Mouse (Mus musculus) hindbrain, embryonic 15.5 days (tissue): Measurements from ENCODE around the gene Kat6b. TPM values are rescaled to one million over a fixed set of nuclear protein-coding genes. Genes with fewer than 3 reads are reported as not detected.
"Not testable (repeated sequence)": the region's sequence is repeated elsewhere in the genome, so short reads cannot be mapped to it uniquely, and the experiment has no call there.

Source experiments
- ATAC-seq: fragments of 200-750 bp; cut with Nextera tagmentation; 2 replicates; pipeline ENCODE4 v1.8.0; 2017; ENCODE audit warnings: low read depth, moderate number of reproducible peaks, moderate TSS enrichment; ENCODE audit not compliant: low FRiP score
- H3K27ac ChIP-seq: fragments of 300-500 bp; sonication (generic); replicated peaks from 2 replicates; pipeline ENCODE4 v1.5.1; 2015; ENCODE audit warnings: mild to moderate bottlenecking, inconsistent platforms
- H3K27me3 ChIP-seq: fragments of 300-500 bp; sonication (generic); 2 replicates; pipeline ENCODE4 v1.6.1; 2015; ENCODE audit warnings: control low read depth, inconsistent platforms
- H3K36me3 ChIP-seq: fragments of 300-500 bp; sonication (generic); 2 replicates; pipeline ENCODE4 v1.6.1; 2015; ENCODE audit warnings: control low read depth, inconsistent platforms
- H3K4me1 ChIP-seq: fragments of 300-500 bp; sonication (generic); replicated peaks from 2 replicates; pipeline ENCODE4 v1.6.1; 2015; ENCODE audit warnings: control low read depth, inconsistent platforms
- H3K4me2 ChIP-seq: fragments of 300-500 bp; sonication (generic); 2 replicates; pipeline ENCODE4 v1.6.1; 2015; ENCODE audit warnings: moderate library complexity, mild to moderate bottlenecking, inconsistent platforms
- H3K4me3 ChIP-seq: fragments of 300-500 bp; sonication (generic); 2 replicates; pipeline ENCODE4 v1.5.1; 2015; ENCODE audit warnings: mild to moderate bottlenecking, inconsistent platforms
- H3K9ac ChIP-seq: fragments of 300-500 bp; sonication (generic); 2 replicates; pipeline ENCODE4 v1.6.1; 2015; ENCODE audit warnings: inconsistent platforms
- H3K9me3 ChIP-seq: fragments of 300-500 bp; sonication (generic); 2 replicates; pipeline ENCODE4 v1.6.1; 2016; ENCODE audit warnings: control low read depth, inconsistent platforms
- WGBS: fragments of 180-500 bp; shearing (Covaris S2); methylation state at CpG from one replicate; pipeline ENCODE4 v1.1.7; 2015; 5-methylcytosine and 5-hydroxymethylcytosine counted together
- polyA plus RNA-seq: library from polyadenylated mRNA; unstranded; fragments of >200 nt; fragmentation: Nextera tagmentation; extraction: Ambion mirVana; gene quantifications from 2 replicates; pipeline ENCODE4 v1.2.1, GENCODE M21; 2015

Gene Kat6b
- polyA plus RNA-seq, 1 experiment from 2014 or later = 17.6 TPM

GRCm38 (mm10) chr14:21458696-21459095 lies 22.5 kb upstream of the Kat6b start:
- Histone ChIP-seq H3K4me2 (no peak overlapping the region), H3K4me1 (no peaks in the 10 kb centered on the region), H3K9ac (no peak overlapping the region), H3K36me3 (no peaks in the 10 kb centered on the region), H3K9me3 (no peaks in the 10 kb centered on the region), H3K4me3 (no peak overlapping the region), H3K27me3 (no peaks in the 10 kb centered on the region), H3K27ac (no peak overlapping the region)
- no peak for ATAC-seq
- WGBS = 86% methylated on average over 7 of the region's 7 CpGs

- WGBS = 92% methylated on average over 4 of the region's 4 CpGs
- H3K4me3 ChIP-seq = no peak overlapping the region
- no peak overlapping the region for H3K27ac ChIP-seq
- no peaks in the 10 kb centered on the region for H3K36me3 ChIP-seq
- no peaks in the 10 kb centered on the region for H3K9me3 ChIP-seq
- H3K4me1 ChIP-seq = no peaks in the 10 kb centered on the region
- no peak for ATAC-seq
- H3K9ac ChIP-seq = no peak overlapping the region
- H3K27me3 ChIP-seq = no peaks in the 10 kb centered on the region
- no peak overlapping the region for H3K4me2 ChIP-seq
These were observed 22.1 kb upstream of the Kat6b start for GRCm38 (mm10) chr14:21459163-21459562.

- no peaks in the 10 kb centered on the region for H3K9me3 ChIP-seq
- no peaks in the 10 kb centered on the region for H3K36me3 ChIP-seq
- no peaks in the 10 kb centered on the region for H3K27me3 ChIP-seq
- H3K9ac ChIP-seq = no peak overlapping the region
- WGBS = 90% methylated on average over 3 of the region's 3 CpGs
- no peak overlapping the region for H3K4me2 ChIP-seq
- no peak overlapping the region for H3K4me3 ChIP-seq
- no peak for ATAC-seq
- H3K27ac ChIP-seq = no peak overlapping the region
- no peaks in the 10 kb centered on the region for H3K4me1 ChIP-seq
These were observed 18.8 kb upstream of the Kat6b start for GRCm38 (mm10) chr14:21462398-21462797.

GRCm38 (mm10) chr14:21463117-21463712 lies 18.0 kb upstream of the Kat6b start:
- H3K4me2 ChIP-seq = no peak overlapping the region
- H3K9ac ChIP-seq = no peak overlapping the region
- H3K9me3 ChIP-seq = no peaks in the 10 kb centered on the region
- H3K27me3 ChIP-seq = no peaks in the 10 kb centered on the region
- ATAC-seq = no peak
- no peaks in the 10 kb centered on the region for H3K36me3 ChIP-seq
- 92% methylated on average over 9 of the region's 9 CpGs for WGBS
- H3K27ac ChIP-seq = no peak overlapping the region
- no peak overlapping the region for H3K4me3 ChIP-seq
- H3K4me1 ChIP-seq = no peaks in the 10 kb centered on the region

- WGBS = 82% methylated on average over 5 of the region's 5 CpGs
- Histone ChIP-seq H3K36me3 (no peaks in the 10 kb centered on the region), H3K9ac (no peak overlapping the region), H3K27me3 (no peaks in the 10 kb centered on the region), H3K9me3 (no peaks in the 10 kb centered on the region), H3K4me3 (no peak overlapping the region), H3K4me2 (no peak overlapping the region), H3K4me1 (no peaks in the 10 kb centered on the region), H3K27ac (no peak overlapping the region)
- no peak for ATAC-seq
These were observed 10.8 kb upstream of the Kat6b start for GRCm38 (mm10) chr14:21470386-21470785.

- ATAC-seq = no peak
- no peak overlapping the region for H3K4me2 ChIP-seq
- no peaks in the 10 kb centered on the region for H3K9me3 ChIP-seq
- no peak overlapping the region for H3K9ac ChIP-seq
- 97% methylated on average over 2 of the region's 2 CpGs for WGBS
- H3K36me3 ChIP-seq = no peaks in the 10 kb centered on the region
- no peaks in the 10 kb centered on the region for H3K27me3 ChIP-seq
- no peaks in the 10 kb centered on the region for H3K4me1 ChIP-seq
- no peak overlapping the region for H3K27ac ChIP-seq
- no peak overlapping the region for H3K4me3 ChIP-seq
These were observed 9.3 kb upstream of the Kat6b start for GRCm38 (mm10) chr14:21471975-21472374.

- not testable (repeated sequence) for H3K27me3 ChIP-seq, H3K27ac ChIP-seq, ATAC-seq, H3K36me3 ChIP-seq, H3K9me3 ChIP-seq, H3K4me1 ChIP-seq, H3K4me2 ChIP-seq, H3K9ac ChIP-seq, H3K4me3 ChIP-seq
- 83% methylated on average over 4 of the region's 4 CpGs for WGBS
These were observed 6.6 kb upstream of the Kat6b start for GRCm38 (mm10) chr14:21474593-21475132.

- no peaks in the 10 kb centered on the region for H3K27me3 ChIP-seq
- 84% methylated on average over 2 of the region's 2 CpGs for WGBS
These were observed 4.1 kb upstream of the Kat6b start for GRCm38 (mm10) chr14:21477181-21477580.

GRCm38 (mm10) chr14:21479566-21479965 lies 1.7 kb upstream of the Kat6b start:
- no peak overlapping the region for H3K9ac ChIP-seq
- H3K4me3 ChIP-seq = no peak overlapping the region
- no peaks in the 10 kb centered on the region for H3K27me3 ChIP-seq
- H3K36me3 ChIP-seq = no peaks in the 10 kb centered on the region
- no peak overlapping the region for H3K4me2 ChIP-seq
- H3K9me3 ChIP-seq = no peaks in the 10 kb centered on the region
- H3K27ac ChIP-seq = no peak overlapping the region
- no peaks in the 10 kb centered on the region for H3K4me1 ChIP-seq
- 93% methylated on average over 8 of the region's 8 CpGs for WGBS
- ATAC-seq = no peak

More at GRCm38 (mm10) chr14:21477181-21477580, 4.1 kb upstream of the Kat6b start:
- H3K27ac ChIP-seq = no peak overlapping the region
- no peaks in the 10 kb centered on the region for H3K36me3 ChIP-seq
- no peak overlapping the region for H3K4me2 ChIP-seq
- H3K4me1 ChIP-seq = no peaks in the 10 kb centered on the region
- ATAC-seq = no peak
- H3K9ac ChIP-seq = no peak overlapping the region
- no peak overlapping the region for H3K4me3 ChIP-seq
- H3K9me3 ChIP-seq = no peaks in the 10 kb centered on the region

- Histone ChIP-seq H3K4me3 (no peak overlapping the region), H3K4me2 (no peak overlapping the region), H3K27ac (no peak overlapping the region), H3K4me1 (no peaks in the 10 kb centered on the region), H3K9me3 (no peaks in the 10 kb centered on the region), H3K9ac (no peak overlapping the region), H3K27me3 (no peaks in the 10 kb centered on the region), H3K36me3 (no peaks in the 10 kb centered on the region)
- ATAC-seq = no peak
- 94% methylated on average over 5 of the region's 5 CpGs for WGBS
These were observed 1.0 kb upstream of the Kat6b start for GRCm38 (mm10) chr14:21480191-21480590.

GRCm38 (mm10) chr14:21484199-21484598 lies 3.0 kb downstream of the Kat6b start:
- 79% methylated on average over 2 of the region's 2 CpGs for WGBS
- no peak for ATAC-seq

GRCm38 (mm10) chr14:21484693-21485092 lies 3.5 kb downstream of the Kat6b start:
- H3K27ac ChIP-seq = no peak overlapping the region
- 95% methylated on average over 10 of the region's 10 CpGs for WGBS
- H3K4me2 ChIP-seq = no peak overlapping the region
- H3K27me3 ChIP-seq = no peaks in the 10 kb centered on the region
- H3K9ac ChIP-seq = no peak overlapping the region
- H3K4me1 ChIP-seq = no peaks in the 10 kb centered on the region
- H3K9me3 ChIP-seq = no peaks in the 10 kb centered on the region
- no peak for ATAC-seq
- H3K4me3 ChIP-seq = no peak overlapping the region
- H3K36me3 ChIP-seq = no peaks in the 10 kb centered on the region

More at GRCm38 (mm10) chr14:21484199-21484598, 3.0 kb downstream of the Kat6b start:
- Histone ChIP-seq H3K27me3 (no peaks in the 10 kb centered on the region), H3K9ac (no peak overlapping the region), H3K36me3 (no peaks in the 10 kb centered on the region), H3K4me3 (no peak overlapping the region), H3K4me1 (no peaks in the 10 kb centered on the region), H3K27ac (no peak overlapping the region), H3K9me3 (no peaks in the 10 kb centered on the region), H3K4me2 (no peak overlapping the region)

GRCm38 (mm10) chr14:21485961-21486520 lies 4.8 kb downstream of the Kat6b start:
- H3K36me3 ChIP-seq = no peaks in the 10 kb centered on the region

More at GRCm38 (mm10) chr14:21485961-21486520, 4.8 kb downstream of the Kat6b start:
- WGBS = 92% methylated on average over 3 of the region's 3 CpGs
- ATAC-seq = no peak
- no peaks in the 10 kb centered on the region for H3K4me1 ChIP-seq
- H3K9me3 ChIP-seq = no peaks in the 10 kb centered on the region
- no peak overlapping the region for H3K4me2 ChIP-seq
- H3K4me3 ChIP-seq = no peak overlapping the region
- H3K27ac ChIP-seq = no peak overlapping the region
- H3K9ac ChIP-seq = no peak overlapping the region
- no peaks in the 10 kb centered on the region for H3K27me3 ChIP-seq
